Mouse (Mus musculus): ENCODE data around the gene Slc11a1. TPM values are rescaled to one million over a fixed set of nuclear protein-coding genes. Genes with fewer than 3 reads are reported as not detected.
"Not testable (repeated sequence)": the region's sequence is repeated elsewhere in the genome, so short reads cannot be mapped to it uniquely, and the experiment has no call there.

Gene Slc11a1
- total RNA-seq, 2 experiments from 2014 or later = 3.8 to 5.5 TPM

DNA sequence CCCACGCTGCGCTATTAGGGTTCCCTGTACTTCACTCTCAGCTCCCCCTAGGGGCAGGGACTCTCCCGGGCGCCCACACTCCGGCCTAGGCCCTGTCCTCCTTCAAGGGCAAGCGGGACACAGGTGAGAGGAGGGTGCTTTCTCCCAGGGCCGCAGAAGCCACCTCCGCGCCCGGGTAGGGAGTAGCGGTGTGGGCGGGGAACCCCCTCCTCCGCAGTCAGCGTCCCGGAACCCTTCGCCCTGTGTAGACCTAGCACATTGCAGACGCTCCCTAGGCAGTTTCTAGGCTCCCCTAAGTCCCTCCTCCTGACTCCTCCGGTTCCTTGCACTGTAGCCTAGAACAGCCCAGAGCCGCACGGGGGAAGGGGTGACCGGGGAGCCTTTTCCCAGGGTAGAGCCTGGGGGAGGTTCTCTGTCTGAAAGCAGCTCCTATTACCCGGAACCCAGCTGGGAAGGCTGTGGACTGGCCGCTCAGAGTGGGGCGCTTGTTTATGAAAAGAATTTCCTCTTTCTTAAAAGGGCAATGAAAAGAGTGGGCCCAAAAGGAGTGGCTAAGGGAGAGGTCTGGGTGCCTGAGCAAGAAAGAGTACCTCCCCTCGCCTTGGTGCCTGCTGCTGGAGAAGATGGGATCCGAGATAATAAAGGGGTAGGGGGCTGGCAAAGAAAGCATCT lies 11.9 kb downstream of the Slc11a1 start:
- DNase-seq (ENCODE audit: low spot score in 2 of 2) = peak; percentile 90 to 92

DNA sequence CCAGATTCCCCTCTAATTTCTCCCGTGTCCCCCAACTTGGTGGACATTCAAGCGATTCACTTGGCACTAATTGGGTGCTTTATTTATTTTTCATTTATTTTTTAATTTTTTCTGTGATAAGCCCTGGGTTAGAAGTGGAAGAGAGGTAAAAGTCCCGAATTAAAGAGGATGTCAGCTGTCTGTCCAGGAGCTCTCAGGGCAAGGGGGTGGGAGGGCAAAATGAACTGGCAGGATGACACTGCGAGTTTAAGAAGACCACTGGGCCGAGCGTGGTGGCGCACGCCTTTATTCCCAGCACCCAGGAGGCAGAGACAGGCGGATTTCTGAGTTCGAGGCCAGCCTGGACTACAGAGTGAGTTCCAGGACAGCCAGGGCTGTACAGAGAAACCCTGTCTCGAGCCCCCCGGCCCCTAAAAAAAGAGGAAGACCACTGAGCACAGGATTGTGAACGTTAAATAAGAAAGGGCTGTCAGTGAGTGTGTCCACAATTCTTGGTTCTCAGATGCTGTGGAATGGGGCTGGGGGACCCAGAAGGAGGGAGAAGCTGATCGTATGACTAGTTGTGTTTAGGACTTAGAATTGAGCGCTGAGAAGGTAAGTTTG lies 12.5 kb downstream of the Slc11a1 start:
- DNase-seq (ENCODE audit: low spot score in 2 of 2) = no peak

DNA sequence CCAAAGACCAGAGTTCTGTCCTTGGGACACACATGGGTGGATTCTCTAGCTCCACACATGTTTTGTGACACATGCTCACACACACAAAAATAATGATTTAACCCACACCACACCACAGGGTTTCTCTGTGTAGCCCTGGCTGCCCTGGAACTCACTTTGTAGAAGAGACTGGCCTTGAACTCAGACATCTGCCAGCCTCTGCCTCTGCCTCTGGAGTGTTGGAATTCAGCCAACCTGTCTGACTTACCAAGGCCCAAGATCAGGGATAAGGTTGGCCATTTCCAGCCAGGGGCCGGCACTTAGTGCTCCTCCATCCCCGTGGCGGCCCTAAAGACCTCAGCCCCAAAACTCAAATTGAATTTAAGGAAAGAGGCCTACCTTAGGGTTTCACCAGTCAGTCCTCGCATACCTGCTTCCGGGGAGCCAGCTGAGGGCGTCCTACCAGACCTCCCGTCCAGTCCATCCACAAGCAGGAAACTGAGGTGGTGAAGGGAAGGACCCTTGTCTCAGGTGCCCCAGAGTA lies 13.5 kb downstream of the Slc11a1 start:
- no peak for DNase-seq (ENCODE audit: low spot score in 2 of 2)

DNA sequence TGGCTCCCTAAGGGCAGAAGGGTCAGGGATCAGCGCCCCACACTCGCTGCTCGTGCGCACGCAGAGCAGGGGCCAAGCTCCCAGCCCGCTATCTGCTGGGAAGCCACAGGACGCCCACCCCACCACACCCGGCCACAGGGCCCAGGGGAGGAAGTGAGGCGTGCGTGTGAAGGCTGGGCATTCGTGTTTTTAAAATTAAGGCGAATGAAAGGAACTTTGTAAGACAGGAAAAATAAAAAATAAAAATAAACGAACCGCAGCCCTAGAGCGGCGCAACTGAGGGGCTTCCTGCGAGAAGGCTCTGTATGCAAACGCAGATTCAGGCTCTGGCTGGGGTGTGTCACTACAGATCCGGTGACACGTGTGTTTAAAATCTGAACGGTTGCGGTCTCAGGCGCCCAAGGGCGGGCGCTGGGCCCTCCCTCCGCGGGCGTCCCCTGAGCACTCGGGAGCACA lies 14.9 kb downstream of the Slc11a1 start:
- DNase-seq (ENCODE audit: low spot score in 2 of 2) = no peak

DNA sequence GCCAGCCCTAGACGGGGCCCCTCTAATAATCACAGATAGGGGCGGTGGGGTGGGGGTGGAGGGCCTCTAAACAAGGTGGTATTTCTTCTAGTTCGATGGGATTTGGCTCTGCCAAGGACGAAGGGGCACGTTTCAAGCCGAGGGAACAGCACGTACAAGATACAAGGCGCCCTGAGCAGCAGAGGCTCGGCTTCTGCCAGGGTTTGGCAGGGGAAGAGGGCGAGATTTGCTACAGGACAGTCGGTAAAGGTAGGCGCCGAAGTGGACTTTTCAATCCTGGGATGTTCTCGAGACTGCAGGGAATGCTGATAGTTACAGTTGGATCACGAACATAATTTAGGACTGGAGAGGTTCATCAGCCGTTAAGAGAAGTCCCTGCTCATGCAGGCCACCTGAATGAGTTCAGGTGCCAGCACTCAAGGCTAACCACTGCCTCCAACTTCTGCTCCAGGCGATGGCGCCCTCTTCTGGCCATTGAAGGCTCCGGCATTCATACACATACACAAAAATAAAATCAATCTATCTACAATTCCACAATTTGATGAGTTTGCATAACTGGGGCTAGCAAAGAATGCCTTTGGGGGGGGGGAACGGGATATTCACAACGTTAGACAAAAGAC lies 15.4 kb downstream of the Slc11a1 start:
- peak in 1 of 2 experiments; percentile 44 for DNase-seq (ENCODE audit: low spot score in 2 of 2)

- peak; percentile 96 to 97 for DNase-seq (ENCODE audit: low spot score in 2 of 2)
Observed at GRCm38 (mm10) chr1:74390924-74391748, 16.1 kb downstream of the Slc11a1 start, which contains the start of gene Ctdsp1. TSS of gene Ctdsp1 (plus strand) at chr1:74391509.

DNA sequence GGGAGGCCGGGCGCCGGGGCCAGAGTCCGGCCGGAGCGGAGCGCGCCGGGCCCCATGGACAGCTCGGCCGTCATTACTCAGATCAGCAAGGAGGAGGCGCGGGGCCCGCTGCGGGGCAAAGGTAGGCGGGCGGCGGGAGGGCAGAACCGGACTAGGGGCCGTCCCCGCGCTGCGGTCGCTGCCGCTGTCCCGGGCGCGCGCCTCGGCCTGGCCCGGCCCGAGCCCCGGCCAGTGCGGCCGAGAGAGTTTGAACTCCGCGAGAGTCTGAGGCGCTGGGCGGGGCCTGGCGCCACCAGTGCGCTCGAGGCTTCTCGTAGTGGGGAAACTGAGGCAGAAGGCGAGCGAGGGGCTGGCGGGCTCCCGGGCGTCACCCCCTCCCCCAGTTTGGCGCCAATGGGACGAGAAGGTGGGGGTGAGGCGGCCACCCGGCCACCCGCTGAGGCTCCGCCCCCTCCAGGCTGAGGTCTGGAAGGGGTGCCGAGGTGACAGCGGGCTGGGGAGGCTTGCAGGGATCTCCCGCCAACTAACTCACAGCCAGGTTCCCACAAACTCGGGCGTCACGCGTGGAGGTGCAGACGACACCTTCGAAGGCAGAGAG lies 16.9 kb downstream of the Slc11a1 start:
- DNase-seq (ENCODE audit: low spot score in 2 of 2) = peak; percentile 28 to 44

- DNase-seq (ENCODE audit: low spot score in 2 of 2) = no peak
Observed at GRCm38 (mm10) chr1:74392446-74392994, 17.5 kb downstream of the Slc11a1 start.

- no peak for DNase-seq (ENCODE audit: low spot score in 2 of 2)
Observed at GRCm38 (mm10) chr1:74393010-74393409, 18.0 kb downstream of the Slc11a1 start.

DNA sequence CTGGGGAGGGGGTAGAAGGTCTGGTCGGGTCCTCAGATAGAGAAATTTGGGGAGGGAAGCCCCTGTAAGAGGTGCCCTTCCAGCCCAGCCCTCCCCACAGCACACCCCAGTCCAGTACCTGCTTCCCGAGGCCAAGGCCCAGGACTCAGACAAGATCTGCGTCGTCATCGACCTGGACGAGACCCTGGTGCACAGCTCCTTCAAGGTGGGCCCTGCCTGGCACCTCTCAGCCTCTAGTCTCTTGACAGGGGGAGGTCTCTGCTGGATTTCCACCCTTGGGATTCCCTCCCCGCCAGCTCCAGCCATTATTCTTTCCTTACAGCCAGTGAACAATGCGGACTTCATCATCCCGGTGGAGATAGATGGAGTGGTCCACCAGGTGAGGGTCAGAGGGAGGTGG lies 18.7 kb downstream of the Slc11a1 start:
- no peak for DNase-seq (ENCODE audit: low spot score in 2 of 2)

DNA sequence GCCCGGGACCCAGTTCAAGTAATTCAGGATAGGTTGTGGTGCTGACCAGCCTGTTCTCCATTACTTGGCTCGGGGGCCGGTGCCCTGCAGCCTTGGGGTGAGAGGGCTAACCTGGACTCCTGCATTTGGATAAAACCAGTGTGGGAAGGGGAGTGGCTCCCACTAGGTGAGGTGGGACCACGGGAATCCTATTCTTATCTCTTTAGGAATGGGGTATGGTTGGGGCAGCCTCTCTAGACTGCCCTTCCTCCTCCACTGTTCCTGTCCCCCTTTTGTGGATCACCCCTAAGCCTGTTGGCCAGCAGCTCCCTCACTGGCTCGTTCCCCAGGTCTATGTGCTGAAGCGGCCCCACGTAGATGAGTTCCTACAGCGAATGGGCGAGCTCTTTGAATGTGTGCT lies 19.3 kb downstream of the Slc11a1 start:
- no peak for DNase-seq (ENCODE audit: low spot score in 2 of 2)

DNA sequence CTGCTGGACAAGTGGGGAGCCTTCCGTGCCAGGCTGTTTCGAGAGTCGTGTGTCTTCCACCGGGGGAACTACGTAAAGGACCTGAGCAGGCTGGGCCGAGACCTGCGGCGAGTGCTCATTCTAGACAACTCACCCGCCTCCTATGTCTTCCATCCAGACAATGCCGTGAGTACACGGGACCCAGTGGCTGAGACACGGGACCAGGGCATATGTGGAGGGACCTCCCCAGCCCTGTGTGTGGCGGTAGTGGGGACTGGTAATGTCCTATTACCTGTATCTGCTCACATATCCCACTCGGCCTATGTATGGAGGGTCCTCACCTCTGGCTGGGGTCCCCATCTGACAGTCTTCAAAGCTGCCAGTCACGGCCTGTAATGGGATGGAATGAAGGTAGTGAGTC lies 19.9 kb downstream of the Slc11a1 start:
- no peak for DNase-seq (ENCODE audit: low spot score in 2 of 2)

DNA sequence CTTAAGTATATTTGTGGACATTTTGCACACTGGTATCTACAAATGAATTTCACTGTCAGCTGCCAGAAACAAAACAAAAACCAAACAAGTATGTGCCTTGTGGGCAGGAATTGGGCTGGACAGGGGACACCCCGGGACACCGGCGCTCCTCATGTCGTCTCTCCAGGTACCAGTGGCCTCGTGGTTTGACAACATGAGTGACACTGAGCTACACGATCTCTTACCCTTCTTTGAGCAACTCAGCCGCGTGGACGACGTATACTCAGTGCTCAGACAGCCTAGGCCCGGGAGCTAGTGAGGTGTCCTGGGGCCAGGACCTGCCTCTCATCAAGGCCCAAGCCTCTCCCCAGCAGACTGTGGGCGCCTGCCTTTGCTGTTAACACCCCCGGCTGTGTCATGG lies 20.3 kb downstream of the Slc11a1 start:
- DNase-seq (ENCODE audit: low spot score in 2 of 2) = no peak

DNA sequence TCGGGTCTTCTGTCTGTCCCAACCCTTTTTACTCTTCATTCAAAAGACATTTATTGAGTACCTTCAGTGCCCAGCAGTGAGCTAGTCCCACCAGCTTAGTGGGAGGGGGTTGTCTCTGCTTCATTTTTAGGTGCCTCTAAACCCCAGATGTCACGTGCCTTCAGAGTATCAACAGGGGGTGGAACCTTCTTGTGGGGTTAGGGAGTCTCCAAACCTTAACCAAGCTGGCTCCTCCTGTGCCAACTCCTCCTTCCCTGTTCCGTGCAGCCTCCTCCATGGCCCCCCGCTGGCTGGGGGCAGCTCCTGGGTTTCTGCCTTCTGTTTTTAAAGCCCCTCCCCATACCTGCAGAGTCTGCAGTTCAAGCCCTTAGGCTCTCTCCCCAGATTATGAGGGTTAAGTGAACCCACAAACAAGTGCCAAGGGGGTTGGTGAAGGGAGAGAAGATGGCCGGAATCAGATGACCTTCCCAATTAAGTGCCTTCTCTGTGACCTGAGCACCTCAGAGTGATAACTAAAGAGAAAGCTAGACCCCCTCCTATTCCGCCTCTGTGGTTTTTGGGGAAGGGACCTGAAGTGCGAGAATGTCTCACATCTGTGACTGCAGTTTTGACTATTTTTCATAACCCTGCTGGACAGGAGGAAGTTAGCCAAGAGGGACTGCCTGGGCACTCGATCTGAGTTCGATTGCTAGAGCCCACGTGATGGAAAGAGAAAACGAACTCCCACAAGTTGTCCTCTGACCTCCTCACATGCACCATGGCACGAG lies 21.6 kb downstream of the Slc11a1 start:
- DNase-seq (ENCODE audit: low spot score in 2 of 2) = not testable (repeated sequence)

DNA sequence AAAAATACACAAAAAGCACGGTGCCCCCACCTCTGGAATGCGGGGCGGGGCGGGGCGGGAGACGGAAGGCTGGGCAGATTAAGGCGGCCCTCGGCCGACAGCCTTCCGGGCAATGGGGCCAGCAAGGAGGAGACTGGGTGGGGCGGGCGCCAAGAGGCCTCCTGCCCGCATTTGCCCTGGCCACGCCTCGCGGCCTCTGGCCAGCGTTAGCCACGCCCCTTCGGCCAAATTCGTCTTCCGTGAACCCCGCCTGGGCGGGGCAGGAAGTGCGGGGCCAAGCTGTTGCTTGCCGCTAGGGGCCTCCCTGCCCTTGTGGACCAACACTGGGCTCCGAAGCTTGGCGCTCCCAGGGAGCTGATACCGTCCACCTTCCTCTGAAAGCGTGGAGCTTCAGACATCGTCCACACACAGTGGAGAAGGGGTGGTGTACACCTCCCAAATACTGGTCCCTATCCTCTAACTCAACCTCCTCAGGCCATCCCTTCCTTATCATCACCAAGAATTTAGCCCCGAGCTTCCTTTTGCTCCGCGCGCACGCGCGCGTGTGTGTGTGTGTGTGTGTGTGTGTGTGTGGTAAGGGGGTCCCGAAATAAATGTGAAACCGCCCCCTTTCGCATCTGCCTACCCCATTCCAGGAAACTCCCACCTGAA lies 22.4 kb downstream of the Slc11a1 start:
- DNase-seq (ENCODE audit: low spot score in 2 of 2) = peak; percentile 85

GRCm38 (mm10) chr1:74397919-74398451 lies 23.0 kb downstream of the Slc11a1 start:
- peak; percentile 63 to 69 for DNase-seq (ENCODE audit: low spot score in 2 of 2)

- no peak for DNase-seq (ENCODE audit: low spot score in 2 of 2)
Observed at GRCm38 (mm10) chr1:74400531-74400930, 25.5 kb downstream of the Slc11a1 start.

- no peak for DNase-seq (ENCODE audit: low spot score in 2 of 2)
Observed at GRCm38 (mm10) chr1:74401015-74401702, 26.2 kb downstream of the Slc11a1 start.

Data from left cerebral cortex, adult 18-20 months (tissue).